Mouse (Mus musculus) lung, postnatal 0 days (tissue): ENCODE measurements at regions not wholly inside any gene's neighbourhood (a gene's known extent, or its start where the extent isn't known, plus 50 kb on each side); places are given as distances from the start of the nearest gene placed in this dataset.

Experiments used
- CTCF ChIP-seq: IDR thresholded peaks from 2 replicates; pipeline ENCODE4 v1.5.1; 2016; ENCODE audit warnings: antibody characterized with exemption, mild to moderate bottlenecking
- EP300 ChIP-seq: IDR thresholded peaks from 2 replicates; pipeline ENCODE4 v1.6.1; 2016; ENCODE audit warnings: antibody characterized with exemption, mild to moderate bottlenecking, control low read depth

DNA sequence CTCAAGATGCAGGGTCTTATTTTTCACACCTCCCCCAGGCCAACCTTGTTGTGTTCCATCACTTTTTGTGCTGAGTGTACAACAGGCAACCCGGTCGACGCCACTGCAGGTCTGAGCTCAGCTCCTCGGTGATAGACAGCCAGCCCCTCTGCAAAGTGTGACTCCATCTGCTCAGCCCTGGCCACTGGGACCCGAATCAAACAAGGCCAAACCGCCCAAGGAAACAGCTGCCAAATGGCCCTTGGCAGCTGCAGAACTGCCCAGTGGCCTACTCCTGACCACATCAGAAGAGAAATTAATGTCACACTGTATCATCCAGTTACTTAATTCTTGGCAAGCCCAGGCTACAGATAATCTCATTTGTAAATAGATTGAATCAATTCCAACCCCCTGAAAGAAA is 213.3 kb downstream of the Ppp4r2 start:
- no peak for TF ChIP-seq CTCF
- TF ChIP-seq EP300: no peak
